Mouse (Mus musculus) gastrocnemius, postnatal 10 days (tissue): Measurements from ENCODE around the gene Cox8b. TPM values are rescaled to one million over a fixed set of nuclear protein-coding genes. Genes with fewer than 3 reads are reported as not detected.

Experiments used
- DNase-seq: peaks from one replicate; pipeline ENCODE4 v3.0.0; 2021; ENCODE audit warnings: mixed read lengths
- long read RNA-seq, 2 experiments: library from polyadenylated mRNA; stranded (forward); transcript quantifications; one replicate each; pipeline ENCODE4 v2.0.0; 2021
- total RNA-seq, 2 experiments: library from RNA; stranded (reverse); gene quantifications; 2 replicates each; pipeline ENCODE4 v1.2.3; 2021

Cox8b gene
- total RNA-seq: 1,000 to 10,000 TPM in 1 of 2 experiments, 100 to 1,000 TPM in 1; 998 to 1,003 TPM
- long read RNA-seq, experiment 1, transcript Cox8b-201 (2 exons, 360 nt): major isoform, 270 of 282 reads
- long read RNA-seq, experiment 1, partial matches to known transcripts: 5 of 282 reads
- long read RNA-seq, experiment 1, other reads (novel, unspliced or antisense): 7 of 282 reads
- long read RNA-seq, experiment 2, transcript Cox8b-201 (2 exons, 360 nt): major isoform, 224 of 238 reads
- long read RNA-seq, experiment 2, partial matches to known transcripts: 9 of 238 reads
- long read RNA-seq, experiment 2, other reads (novel, unspliced or antisense): 5 of 238 reads

- peak; percentile 56 for DNase-seq
Observed at GRCm38 (mm10) chr7:140900220-140900619, at the start of gene Cox8b. Gene Cox8b, minus strand, starts transcription at chr7:140900446.

GRCm38 (mm10) chr7:140949255-140949654 lies 49.0 kb upstream of the Cox8b start:
- no peak for DNase-seq

DNA sequence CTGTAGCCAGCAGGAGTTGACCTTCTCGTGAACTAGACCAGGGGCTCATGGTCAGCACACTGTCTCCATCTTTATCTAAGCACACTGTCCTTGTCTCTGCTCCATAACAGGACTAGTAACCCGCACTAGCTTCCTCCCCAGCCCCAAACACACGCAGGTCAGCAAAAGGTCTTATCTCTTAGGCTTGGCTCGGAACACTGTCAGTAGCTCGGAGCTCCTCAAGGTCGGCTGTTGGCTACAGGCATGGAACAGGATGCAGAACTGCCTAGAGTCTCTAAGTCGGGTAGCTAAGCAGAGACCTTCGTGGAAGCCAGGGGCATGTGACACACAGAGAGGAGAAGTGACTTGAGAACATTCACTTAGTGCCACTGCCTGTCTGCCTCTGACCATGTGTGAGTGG lies 47.9 kb upstream of the Cox8b start:
- no peak for DNase-seq

GRCm38 (mm10) chr7:140946980-140947379 lies 46.7 kb upstream of the Cox8b start:
- DNase-seq: no peak

DNA sequence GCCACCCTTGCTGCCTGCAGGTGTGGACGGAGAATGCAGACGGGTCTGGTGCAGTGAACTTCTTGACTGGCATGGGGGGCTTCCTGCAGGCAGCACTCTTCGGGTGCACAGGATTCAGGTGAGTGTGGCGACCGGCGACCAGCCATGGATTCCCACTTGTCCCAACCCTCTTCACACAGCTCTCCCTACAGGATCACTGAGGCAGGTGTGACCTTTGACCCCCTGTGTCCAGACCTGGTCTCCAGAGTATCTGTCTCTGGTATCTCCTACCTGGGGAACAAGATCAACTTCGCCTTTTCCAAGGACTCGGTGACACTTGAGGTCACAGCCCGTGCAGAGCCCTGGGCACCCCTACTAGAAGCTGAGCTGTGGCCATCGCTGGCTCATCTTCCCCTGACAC lies 46.1 kb upstream of the Cox8b start:
- no peak for DNase-seq

DNA sequence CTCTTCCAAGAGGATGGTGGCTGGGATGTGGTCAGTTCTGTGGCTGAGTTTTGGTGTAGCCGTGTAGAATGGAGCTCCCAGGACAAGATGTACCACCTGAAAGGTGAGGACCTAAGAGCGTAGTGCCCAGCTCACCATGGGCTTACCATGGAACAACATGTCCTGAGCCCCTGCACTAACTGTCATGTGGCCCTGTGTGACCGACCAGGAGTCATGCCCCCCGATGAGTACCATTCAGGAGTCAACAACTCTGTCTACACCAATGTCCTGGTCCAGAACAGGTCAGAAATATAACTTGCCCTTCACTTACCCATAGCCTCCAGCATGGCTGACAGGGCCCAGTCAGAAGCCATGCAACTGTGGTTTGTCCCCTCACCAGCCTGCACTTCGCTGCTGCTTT lies 45.0 kb upstream of the Cox8b start:
- no peak for DNase-seq

DNA sequence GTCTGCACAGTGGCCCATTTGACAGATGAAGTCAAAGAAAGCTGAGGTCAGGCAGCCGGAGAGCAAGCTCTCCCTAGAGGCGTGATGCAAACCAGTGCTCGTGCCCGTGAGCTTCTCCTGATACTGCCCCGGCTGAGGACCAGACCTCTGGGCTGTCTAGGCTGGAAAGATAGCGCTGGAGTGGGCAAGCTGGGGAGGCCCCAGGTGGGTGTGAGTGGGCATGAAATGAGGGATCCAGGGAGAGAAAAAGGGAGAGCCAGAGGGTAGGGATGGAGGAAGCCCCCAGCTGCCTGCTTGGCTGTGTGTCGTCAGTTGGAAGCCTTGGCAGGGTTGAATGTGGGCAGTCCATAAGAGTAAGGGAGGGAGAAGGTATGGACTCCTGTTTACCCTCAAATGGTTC lies 44.0 kb upstream of the Cox8b start:
- no peak for DNase-seq

DNA sequence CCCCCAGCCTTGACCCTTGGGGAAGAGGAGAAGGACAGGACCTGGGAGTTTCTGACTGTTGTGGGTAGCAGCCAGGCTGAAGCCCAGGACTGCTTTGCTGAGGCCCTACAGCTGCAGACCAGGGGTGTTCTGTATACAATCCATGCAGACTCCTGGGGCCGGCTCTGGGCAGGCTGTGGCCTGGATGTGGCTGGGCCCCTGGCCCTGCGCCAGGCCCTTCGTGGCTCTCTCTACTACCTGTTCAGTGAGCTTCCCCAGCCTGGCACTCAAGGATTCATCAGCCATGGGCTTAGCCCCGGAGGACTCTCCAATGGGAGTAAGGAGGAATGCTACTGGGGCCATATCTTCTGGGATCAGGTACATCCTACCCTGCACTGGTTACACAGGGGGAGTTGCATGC lies 43.1 kb upstream of the Cox8b start:
- DNase-seq: no peak

- DNase-seq: no peak
Observed at GRCm38 (mm10) chr7:140942811-140943210, 42.6 kb upstream of the Cox8b start.

GRCm38 (mm10) chr7:140942341-140942740 lies 42.1 kb upstream of the Cox8b start:
- no peak for DNase-seq

DNA sequence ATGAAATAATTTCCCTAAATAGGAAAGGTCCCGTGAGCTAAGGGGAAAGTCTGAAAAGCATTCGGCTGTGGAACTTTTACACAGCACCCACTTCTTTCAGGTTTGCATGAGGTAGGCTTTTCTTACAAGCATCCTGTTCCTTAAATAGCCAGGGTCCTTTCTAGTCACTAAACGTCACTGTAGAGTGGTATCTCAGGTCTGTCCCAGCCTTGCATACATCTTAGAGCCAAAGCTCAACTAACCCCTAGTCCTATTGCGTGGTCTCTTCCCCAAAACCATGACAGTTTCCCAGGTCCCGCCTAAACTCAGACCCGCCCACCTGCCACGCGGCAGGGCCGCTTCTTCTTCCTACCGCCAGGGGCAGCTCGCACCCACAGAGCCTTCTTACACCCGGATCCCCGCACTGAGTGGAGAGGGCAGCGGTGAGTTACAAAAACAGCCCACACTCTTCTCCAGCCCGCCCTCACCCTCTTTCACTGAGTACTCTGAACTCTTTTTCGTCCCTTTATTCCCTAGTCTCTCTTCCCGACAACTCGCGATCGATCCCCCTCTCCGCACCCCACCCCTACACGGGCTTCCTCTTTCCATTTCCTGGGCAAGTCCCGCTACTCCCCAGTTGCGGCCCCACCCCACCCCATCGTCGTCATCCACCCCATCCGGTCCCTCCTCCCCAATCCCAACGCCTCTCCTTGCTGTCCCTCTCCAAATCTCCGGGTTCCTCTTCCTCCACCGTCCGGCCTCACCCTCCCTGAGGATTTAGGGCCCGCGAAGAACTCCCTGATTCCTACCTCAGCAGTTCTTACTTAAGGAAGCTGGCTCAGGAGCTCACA lies 41.2 kb upstream of the Cox8b start, which contains the start of gene Pgghg:
Gene Pgghg, plus strand, starts transcription at position 170 of the 830 bp plus-strand sequence.
- DNase-seq: peak; percentile 83

DNA sequence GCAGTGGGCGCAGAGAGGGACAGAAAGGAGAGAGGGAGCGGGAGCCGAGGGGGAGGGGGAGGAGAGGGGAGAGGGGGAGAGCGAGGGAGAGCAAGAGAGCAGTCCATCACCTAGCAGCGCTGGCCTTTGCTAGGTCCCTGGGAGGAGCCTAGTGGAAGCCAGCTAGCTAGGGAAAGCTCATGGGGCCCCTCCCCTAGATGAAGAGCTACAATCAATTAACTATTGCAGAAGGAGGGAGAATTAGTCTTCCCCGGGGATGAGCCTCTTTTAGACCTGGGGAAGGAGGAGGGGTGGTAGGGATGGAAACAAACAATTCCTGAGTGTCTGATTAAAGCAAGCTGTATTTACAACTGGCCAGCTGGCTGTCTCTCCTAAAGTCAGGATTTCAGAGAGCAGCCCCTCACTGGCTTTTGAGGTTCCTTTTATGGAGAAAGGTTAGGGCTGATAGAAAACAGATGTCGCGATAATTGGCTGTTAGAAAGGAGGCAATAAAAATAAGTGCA lies 39.5 kb upstream of the Cox8b start:
- DNase-seq: no peak

- no peak for DNase-seq
Observed at GRCm38 (mm10) chr7:140938896-140939295, 38.6 kb upstream of the Cox8b start.

GRCm38 (mm10) chr7:140938436-140938835 lies 38.2 kb upstream of the Cox8b start:
- no peak for DNase-seq

GRCm38 (mm10) chr7:140927181-140927580 lies 26.9 kb upstream of the Cox8b start:
- DNase-seq: no peak

GRCm38 (mm10) chr7:140923070-140923775 lies 23.0 kb upstream of the Cox8b start:
- DNase-seq: no peak

DNA sequence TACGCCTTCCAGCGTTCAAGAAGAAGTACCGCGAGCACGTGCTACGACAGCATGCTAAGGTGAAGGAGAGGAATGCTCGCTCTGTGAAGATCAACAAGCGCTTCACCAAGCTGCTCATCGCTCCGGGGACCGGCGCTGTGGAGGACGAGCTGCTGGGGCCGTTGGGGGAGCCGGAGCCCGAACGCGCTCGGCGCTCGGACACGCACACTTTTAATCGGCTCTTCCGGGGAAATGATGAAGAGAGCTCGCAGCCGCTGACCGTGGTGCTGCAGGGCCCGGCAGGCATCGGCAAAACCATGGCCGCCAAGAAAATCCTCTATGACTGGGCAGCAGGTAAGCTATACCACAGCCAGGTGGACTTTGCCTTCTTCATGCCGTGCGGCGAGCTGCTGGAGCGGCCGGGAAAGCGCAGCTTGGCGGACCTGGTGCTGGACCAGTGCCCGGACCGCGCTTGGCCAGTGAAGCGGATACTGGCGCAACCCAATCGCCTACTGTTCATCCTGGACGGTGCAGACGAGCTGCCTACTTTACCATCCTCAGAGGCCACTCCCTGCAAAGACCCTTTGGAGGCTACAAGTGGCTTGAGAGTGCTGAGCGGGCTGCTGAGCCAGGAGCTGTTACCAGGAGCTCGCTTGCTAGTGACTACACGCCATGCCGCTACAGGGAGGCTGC lies 22.3 kb upstream of the Cox8b start:
- peak; percentile 66 for DNase-seq

DNA sequence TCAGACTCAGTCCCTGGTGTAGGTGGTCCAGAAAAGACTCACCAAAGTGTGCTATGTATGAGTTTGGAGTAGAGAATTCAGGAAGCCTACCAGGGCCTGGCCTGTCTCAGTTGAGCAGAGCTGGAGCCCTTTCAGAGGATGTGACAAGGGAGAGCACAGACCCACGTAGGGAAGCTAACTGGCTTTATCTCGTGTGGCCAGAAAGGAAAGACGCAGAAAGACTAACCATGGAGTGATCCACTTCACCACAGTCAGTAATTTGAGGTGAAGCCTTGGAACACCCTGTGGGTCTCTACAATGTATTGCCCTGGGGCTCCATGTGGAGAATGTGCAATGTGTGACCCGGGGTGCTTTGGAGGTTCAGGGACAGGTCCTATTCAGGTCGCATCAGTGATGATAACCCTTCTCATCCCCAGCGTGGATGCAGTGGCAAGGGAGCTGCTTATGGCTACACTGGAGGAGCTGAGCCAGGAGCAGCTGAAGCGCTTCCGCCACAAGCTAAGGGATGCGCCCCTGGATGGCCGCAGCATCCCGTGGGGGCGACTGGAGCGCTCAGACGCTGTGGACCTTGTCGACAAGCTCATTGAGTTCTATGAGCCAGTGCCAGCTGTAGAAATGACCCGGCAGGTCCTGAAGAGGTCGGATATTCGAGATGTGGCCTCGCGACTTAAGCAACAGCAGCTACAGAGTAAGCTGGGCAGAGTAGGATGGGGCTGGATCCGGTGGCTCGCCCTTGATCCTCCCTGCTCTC lies 21.2 kb upstream of the Cox8b start:
- DNase-seq: no peak

DNA sequence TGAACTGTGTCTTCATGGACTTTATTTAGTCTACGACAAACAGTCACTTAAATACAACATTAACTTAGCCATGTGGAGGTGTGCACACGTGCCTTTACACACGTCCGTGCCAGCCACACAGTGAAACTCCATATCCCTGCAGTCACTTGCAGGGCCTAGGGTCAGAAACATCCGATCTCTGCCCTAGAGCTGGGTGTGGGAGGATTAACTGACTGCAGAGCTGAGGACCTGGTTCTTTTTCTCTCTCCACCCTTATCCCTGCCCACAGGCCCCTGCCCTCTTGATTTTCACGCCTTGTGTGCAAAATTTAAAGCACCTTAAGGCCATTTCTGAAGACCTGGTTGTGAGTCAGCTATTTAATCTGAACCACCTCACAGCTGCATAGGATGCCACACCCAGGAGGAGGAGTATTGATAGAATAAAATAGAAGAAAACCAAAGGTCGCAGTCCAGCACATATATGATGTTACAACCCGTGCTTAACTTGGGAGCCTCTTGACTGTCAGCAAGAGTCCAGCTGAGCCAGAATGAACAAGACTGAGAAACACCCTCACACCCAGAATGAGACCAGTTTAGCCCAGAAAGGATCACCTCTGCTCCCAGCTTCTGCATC lies 20.3 kb upstream of the Cox8b start, which contains the start of gene Nlrp6:
Gene Nlrp6, plus strand, starts transcription at position 485 of the 612 bp plus-strand sequence.
- no peak for DNase-seq

DNA sequence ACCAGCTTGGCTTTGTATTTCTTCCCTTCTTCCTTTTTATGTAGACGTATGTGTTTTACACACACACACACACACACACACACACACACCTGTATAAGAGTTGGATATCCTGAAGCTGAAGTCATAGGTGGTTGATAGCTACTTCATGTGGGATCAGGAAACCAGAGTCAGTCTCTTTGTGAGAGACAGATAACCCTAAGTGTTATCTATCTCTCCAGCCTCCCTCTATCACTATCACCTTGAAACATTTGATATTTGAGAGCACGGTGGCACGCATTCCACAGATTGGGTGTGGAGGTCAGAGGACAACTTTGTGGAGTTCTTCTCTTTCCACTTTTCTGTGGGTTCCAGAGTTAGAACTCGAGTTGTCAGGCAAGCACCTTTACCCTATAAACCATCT lies 19.7 kb upstream of the Cox8b start:
- DNase-seq: no peak
